Mouse (Mus musculus) neural tube, embryonic 13.5 days (tissue): ENCODE results near the gene Ralgapa2. TPM values are rescaled to one million over a fixed set of nuclear protein-coding genes. Genes with fewer than 3 reads are reported as not detected.

ENCODE experiments used
- ATAC-seq: fragments of 200-750 bp; cut with Nextera tagmentation; 2 replicates; pipeline ENCODE4 v1.8.0; 2017; ENCODE audit warnings: low read depth, mild to moderate bottlenecking, moderate TSS enrichment, moderate library complexity
- H3K27ac ChIP-seq: fragments of 300-500 bp; sonication (generic); replicated peaks from 2 replicates; pipeline ENCODE4 v1.5.1; 2015; ENCODE audit warnings: moderate library complexity, mild to moderate bottlenecking, inconsistent platforms
- H3K27me3 ChIP-seq: fragments of 300-500 bp; sonication (generic); 2 replicates; pipeline ENCODE4 v1.6.1; 2015; ENCODE audit warnings: mild to moderate bottlenecking, inconsistent platforms
- H3K36me3 ChIP-seq: fragments of 300-500 bp; sonication (generic); 2 replicates; pipeline ENCODE4 v1.6.1; 2015; ENCODE audit warnings: mild to moderate bottlenecking, inconsistent platforms
- H3K4me1 ChIP-seq: fragments of 300-500 bp; sonication (generic); replicated peaks from 2 replicates; pipeline ENCODE4 v1.6.1; 2015; ENCODE audit warnings: inconsistent platforms
- H3K4me2 ChIP-seq: fragments of 300-500 bp; sonication (generic); 2 replicates; pipeline ENCODE4 v1.6.1; 2015; ENCODE audit warnings: inconsistent platforms, mild to moderate bottlenecking, moderate library complexity
- H3K4me3 ChIP-seq: fragments of 300-500 bp; sonication (generic); 2 replicates; pipeline ENCODE4 v1.5.1; 2015; ENCODE audit warnings: mild to moderate bottlenecking, inconsistent platforms
- H3K9ac ChIP-seq: fragments of 300-500 bp; sonication (generic); 2 replicates; pipeline ENCODE4 v1.6.1; 2015; ENCODE audit warnings: moderate library complexity, mild to moderate bottlenecking, inconsistent platforms
- H3K9me3 ChIP-seq: fragments of 300-500 bp; sonication (generic); 2 replicates; pipeline ENCODE4 v1.6.1; 2016; ENCODE audit warnings: inconsistent platforms
- WGBS: fragments of 180-500 bp; shearing (Covaris S2); methylation state at CpG from one replicate; pipeline ENCODE4 v1.1.7; 2015; 5-methylcytosine and 5-hydroxymethylcytosine counted together
- polyA plus RNA-seq: library from polyadenylated mRNA; unstranded; fragments of >200 nt; fragmentation: Nextera tagmentation; extraction: Ambion mirVana; gene quantifications from 2 replicates; pipeline ENCODE4 v1.2.1, GENCODE M21; 2015

Ralgapa2 gene
- polyA plus RNA-seq, 1 experiment from 2014 or later, result 9.3 TPM

GRCm38 (mm10) chr2:146423032-146423691 is 89.0 kb downstream of the Ralgapa2 start:
- no peak overlapping the region for H3K4me2 ChIP-seq
- H3K9me3 ChIP-seq, result no peaks in the 10 kb centered on the region
- no peak overlapping the region for H3K4me3 ChIP-seq
- no peak for ATAC-seq
- H3K36me3 ChIP-seq, result peaks cover 14% of the 10 kb centered on the region; the same call in 1 of the 2 replicates
- H3K9ac ChIP-seq, result no peak overlapping the region
- H3K27ac ChIP-seq, result no peak overlapping the region
- no peaks in the 10 kb centered on the region for H3K4me1 ChIP-seq
- 88% methylated on average over 5 of the region's 5 CpGs for WGBS
- no peaks in the 10 kb centered on the region for H3K27me3 ChIP-seq

- Histone ChIP-seq H3K9ac (no peak overlapping the region), H3K27me3 (no peaks in the 10 kb centered on the region), H3K4me3 (no peak overlapping the region), H3K4me1 (peaks cover 7% of the 10 kb centered on the region), H3K9me3 (no peaks in the 10 kb centered on the region), H3K27ac (no peak overlapping the region), H3K4me2 (no peak overlapping the region), H3K36me3 (peaks cover 8% of the 10 kb centered on the region; the same call in 1 of the 2 replicates)
- ATAC-seq, result no peak
- 83% methylated on average over 2 of the region's 2 CpGs for WGBS
These were observed 95.9 kb downstream of the Ralgapa2 start for GRCm38 (mm10) chr2:146416283-146416682.

DNA sequence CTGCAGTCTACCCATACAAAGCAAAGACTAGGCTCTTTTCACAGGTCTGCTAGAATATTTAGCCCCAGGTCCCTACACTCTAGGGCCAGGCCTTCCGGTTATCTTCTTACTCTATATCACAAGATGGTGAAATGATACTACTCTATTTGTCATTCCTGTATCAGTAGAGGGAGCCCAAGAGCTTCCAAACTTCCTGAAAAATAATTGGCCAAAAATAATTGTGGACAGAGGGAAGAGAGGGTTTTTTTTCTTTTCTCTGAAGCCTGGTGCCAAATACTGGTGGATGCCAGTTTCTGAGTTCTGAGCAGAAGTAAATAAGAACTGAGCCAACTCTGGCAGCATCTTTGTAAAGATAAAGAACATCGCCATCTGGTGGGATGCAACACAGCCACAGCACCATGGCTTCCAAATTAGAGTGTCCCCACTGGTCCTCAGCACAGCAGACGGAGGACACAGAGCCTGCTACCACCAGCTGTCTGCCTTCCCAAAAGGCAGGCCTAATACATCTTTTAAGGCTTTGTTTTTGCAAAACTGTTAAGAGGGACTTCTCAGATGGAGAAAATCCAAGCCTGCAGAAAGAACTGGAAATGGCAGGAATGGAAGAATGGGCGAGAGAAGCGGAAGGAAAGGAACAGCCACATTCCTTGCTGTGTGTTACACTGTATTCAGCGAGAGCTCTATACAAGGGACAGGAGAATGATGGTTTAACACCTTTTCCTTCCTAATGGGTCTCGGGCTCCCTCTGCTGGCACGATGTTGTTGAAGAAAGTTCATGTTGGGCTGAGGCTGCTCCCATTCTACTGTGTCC is 97.5 kb downstream of the Ralgapa2 start:
- no peak overlapping the region for H3K4me3 ChIP-seq
- H3K27ac ChIP-seq, result peak overlapping the region; percentile 81
- H3K9me3 ChIP-seq, result no peaks in the 10 kb centered on the region
- H3K4me1 ChIP-seq, result peaks cover 7% of the 10 kb centered on the region
- 28% methylated on average over 8 of the region's 8 CpGs for WGBS
- H3K36me3 ChIP-seq, result peaks cover 6% of the 10 kb centered on the region; the same call in 1 of the 2 replicates
- H3K9ac ChIP-seq, result no peak overlapping the region
- peak overlapping the region; percentile 27; the same call in 1 of the 2 replicates for H3K4me2 ChIP-seq
- ATAC-seq, result peak; percentile 96
- H3K27me3 ChIP-seq, result no peaks in the 10 kb centered on the region

DNA sequence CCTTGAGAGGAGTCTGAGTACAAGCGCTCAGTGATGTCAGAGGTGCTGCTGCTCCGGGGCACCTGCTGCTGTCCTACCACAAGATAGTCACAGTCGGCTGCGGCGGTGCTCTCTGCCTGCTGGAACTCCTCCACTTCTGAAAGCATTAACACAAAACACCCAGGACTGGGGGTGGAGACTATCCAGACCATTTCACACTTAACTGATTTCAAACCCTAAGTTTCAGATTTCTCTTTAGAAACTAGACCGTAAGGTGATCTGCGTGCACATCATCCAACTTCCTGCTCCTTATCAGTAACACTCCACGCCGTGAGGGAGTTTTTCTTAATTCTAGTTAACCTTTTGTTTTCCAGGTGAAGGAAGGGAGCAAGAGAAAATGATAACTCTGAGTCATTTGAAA is 99.4 kb downstream of the Ralgapa2 start:
- no peak overlapping the region for H3K27ac ChIP-seq
- no peak overlapping the region for H3K4me3 ChIP-seq
- H3K4me1 ChIP-seq, result peaks cover 7% of the 10 kb centered on the region
- H3K9ac ChIP-seq, result no peak overlapping the region
- H3K4me2 ChIP-seq, result no peak overlapping the region
- no peaks in the 10 kb centered on the region for H3K9me3 ChIP-seq
- no peaks in the 10 kb centered on the region for H3K27me3 ChIP-seq
- WGBS, result 86% methylated on average over 9 of the region's 9 CpGs
- ATAC-seq, result no peak
- H3K36me3 ChIP-seq, result peaks cover 6% of the 10 kb centered on the region; the same call in 1 of the 2 replicates

- Histone ChIP-seq H3K4me2 (no peak overlapping the region), H3K4me3 (no peak overlapping the region), H3K27me3 (no peaks in the 10 kb centered on the region), H3K9me3 (no peaks in the 10 kb centered on the region), H3K36me3 (peaks cover 6% of the 10 kb centered on the region; the same call in 1 of the 2 replicates), H3K4me1 (peaks cover 7% of the 10 kb centered on the region), H3K27ac (no peak overlapping the region), H3K9ac (no peak overlapping the region)
- 80% methylated on average over 5 of the region's 5 CpGs for WGBS
- no peak for ATAC-seq
These were observed 100.2 kb downstream of the Ralgapa2 start for GRCm38 (mm10) chr2:146411904-146412303.

GRCm38 (mm10) chr2:146407078-146407477 is 105.1 kb downstream of the Ralgapa2 start:
- WGBS, result 92% methylated on average over 4 of the region's 4 CpGs
- H3K9me3 ChIP-seq, result no peaks in the 10 kb centered on the region
- no peak overlapping the region for H3K4me3 ChIP-seq
- no peaks in the 10 kb centered on the region for H3K4me1 ChIP-seq
- no peaks in the 10 kb centered on the region for H3K27me3 ChIP-seq
- ATAC-seq, result no peak
- no peak overlapping the region for H3K27ac ChIP-seq
- H3K9ac ChIP-seq, result no peak overlapping the region
- H3K36me3 ChIP-seq, result peaks cover 15% of the 10 kb centered on the region; the same call in 1 of the 2 replicates
- no peak overlapping the region for H3K4me2 ChIP-seq

DNA sequence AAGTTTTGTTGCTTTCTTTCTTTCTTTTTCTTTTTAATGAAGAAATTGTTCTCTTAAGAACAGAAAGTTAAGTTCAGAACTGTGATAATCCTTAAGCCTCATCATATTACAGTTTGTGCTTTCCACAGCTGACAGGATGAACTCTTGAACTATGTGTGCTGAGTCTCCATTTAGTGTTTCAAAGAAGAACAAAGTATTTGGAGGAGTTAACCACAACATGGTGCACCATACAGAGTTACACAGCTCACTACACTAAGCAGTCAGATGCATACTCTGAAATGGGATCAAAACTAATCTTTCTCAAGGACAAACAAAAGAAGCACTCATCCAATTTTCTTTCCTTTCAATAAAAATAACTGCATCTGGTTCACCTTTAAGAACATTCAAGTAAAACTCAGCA is 110.6 kb downstream of the Ralgapa2 start:
- ATAC-seq, result no peak
- 0 out of 2 replicates have a peak, but pooled peaks cover 10% of the 10 kb centered on the region for H3K36me3 ChIP-seq
- no peaks in the 10 kb centered on the region for H3K27me3 ChIP-seq
- H3K4me2 ChIP-seq, result no peak overlapping the region
- H3K9me3 ChIP-seq, result no peaks in the 10 kb centered on the region
- H3K9ac ChIP-seq, result no peak overlapping the region
- no peak overlapping the region for H3K27ac ChIP-seq
- H3K4me1 ChIP-seq, result no peaks in the 10 kb centered on the region
- no peak overlapping the region for H3K4me3 ChIP-seq

- Histone ChIP-seq H3K4me2 (no peak overlapping the region), H3K9me3 (no peaks in the 10 kb centered on the region), H3K27ac (no peak overlapping the region), H3K4me3 (no peak overlapping the region), H3K9ac (no peak overlapping the region), H3K27me3 (no peaks in the 10 kb centered on the region), H3K36me3 (0 out of 2 replicates have a peak, but pooled peaks cover 5% of the 10 kb centered on the region), H3K4me1 (no peaks in the 10 kb centered on the region)
- no peak for ATAC-seq
- WGBS, result 19% methylated on average over 2 of the region's 2 CpGs
These were observed 111.4 kb downstream of the Ralgapa2 start for GRCm38 (mm10) chr2:146400738-146401137.

GRCm38 (mm10) chr2:146398211-146398865 is 113.8 kb downstream of the Ralgapa2 start:
- H3K27me3 ChIP-seq, result no peaks in the 10 kb centered on the region
- no peaks in the 10 kb centered on the region for H3K36me3 ChIP-seq
- H3K4me3 ChIP-seq, result no peak overlapping the region
- 92% methylated on average over 6 of the region's 6 CpGs for WGBS
- no peaks in the 10 kb centered on the region for H3K4me1 ChIP-seq
- no peak overlapping the region for H3K27ac ChIP-seq
- H3K9ac ChIP-seq, result no peak overlapping the region
- H3K4me2 ChIP-seq, result no peak overlapping the region
- no peak for ATAC-seq
- H3K9me3 ChIP-seq, result no peaks in the 10 kb centered on the region

GRCm38 (mm10) chr2:146387211-146387610 is 124.9 kb downstream of the Ralgapa2 start:
- Histone ChIP-seq H3K4me1 (no peaks in the 10 kb centered on the region), H3K27ac (no peak overlapping the region), H3K9ac (no peak overlapping the region), H3K4me3 (no peak overlapping the region), H3K4me2 (no peak overlapping the region), H3K36me3 (peaks cover 13% of the 10 kb centered on the region; the same call in 1 of the 2 replicates), H3K9me3 (no peaks in the 10 kb centered on the region), H3K27me3 (no peaks in the 10 kb centered on the region)
- ATAC-seq, result no peak
- WGBS, result 90% methylated on average over 2 of the region's 2 CpGs

- peak; percentile 40; the same call in 1 of the 2 replicates for ATAC-seq
- Histone ChIP-seq H3K4me2 (no peak overlapping the region), H3K9me3 (no peaks in the 10 kb centered on the region), H3K4me3 (no peak overlapping the region), H3K4me1 (no peaks in the 10 kb centered on the region), H3K9ac (no peak overlapping the region), H3K27me3 (no peaks in the 10 kb centered on the region), H3K36me3 (peaks cover 5% of the 10 kb centered on the region; the same call in 1 of the 2 replicates), H3K27ac (no peak overlapping the region)
- WGBS, result 15% methylated on average over 1 of the region's 1 CpGs
These were observed 127.6 kb downstream of the Ralgapa2 start for GRCm38 (mm10) chr2:146384582-146384981.

- Histone ChIP-seq H3K27ac (no peak overlapping the region), H3K9me3 (no peaks in the 10 kb centered on the region), H3K9ac (no peak overlapping the region), H3K4me1 (no peaks in the 10 kb centered on the region), H3K4me3 (no peak overlapping the region), H3K27me3 (no peaks in the 10 kb centered on the region), H3K4me2 (no peak overlapping the region), H3K36me3 (no peaks in the 10 kb centered on the region)
- ATAC-seq, result no peak
- WGBS, result 63% methylated on average over 5 of the region's 5 CpGs
These were observed 135.9 kb downstream of the Ralgapa2 start for GRCm38 (mm10) chr2:146376293-146376692.
